Mouse (Mus musculus): Measurements from ENCODE around the gene Pafah1b2.
A peak's percentile ranks its signal among the peaks of the same experiment; 100 is the strongest.

The Pafah1b2 gene

DNA sequence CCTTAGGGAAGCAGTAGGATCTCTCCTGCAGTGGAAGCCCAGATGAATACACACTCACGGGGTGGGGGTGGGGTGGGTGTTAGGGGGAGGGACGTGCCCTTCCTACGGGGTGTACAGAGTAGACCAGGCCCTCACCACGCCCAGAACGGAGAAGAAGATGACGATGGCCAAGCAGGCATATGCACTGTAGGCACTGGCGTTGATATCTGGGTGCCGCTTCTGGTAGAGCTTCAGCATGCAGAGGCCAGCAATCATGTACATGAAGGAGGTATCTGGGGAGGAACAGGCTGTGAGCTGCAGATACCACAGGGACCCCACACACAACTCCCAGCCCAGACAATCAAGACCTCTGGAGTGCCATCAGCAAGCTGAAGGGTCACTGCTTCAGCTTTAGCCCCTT, 69.6 kb downstream of the Pafah1b2 start:
- no peak for DNase-seq (ENCODE audit: low spot score in 2 of 2)

- no peak for DNase-seq (ENCODE audit: low spot score in 2 of 2)
Measured at GRCm38 (mm10) chr9:45942464-45942863, 70.0 kb downstream of the Pafah1b2 start.

GRCm38 (mm10) chr9:45941329-45941888, 71.1 kb downstream of the Pafah1b2 start:
- DNase-seq (ENCODE audit: low spot score in 2 of 2) = no peak

- DNase-seq (ENCODE audit: low spot score in 2 of 2) = no peak
Measured at GRCm38 (mm10) chr9:45939794-45940193, 72.7 kb downstream of the Pafah1b2 start.

DNA sequence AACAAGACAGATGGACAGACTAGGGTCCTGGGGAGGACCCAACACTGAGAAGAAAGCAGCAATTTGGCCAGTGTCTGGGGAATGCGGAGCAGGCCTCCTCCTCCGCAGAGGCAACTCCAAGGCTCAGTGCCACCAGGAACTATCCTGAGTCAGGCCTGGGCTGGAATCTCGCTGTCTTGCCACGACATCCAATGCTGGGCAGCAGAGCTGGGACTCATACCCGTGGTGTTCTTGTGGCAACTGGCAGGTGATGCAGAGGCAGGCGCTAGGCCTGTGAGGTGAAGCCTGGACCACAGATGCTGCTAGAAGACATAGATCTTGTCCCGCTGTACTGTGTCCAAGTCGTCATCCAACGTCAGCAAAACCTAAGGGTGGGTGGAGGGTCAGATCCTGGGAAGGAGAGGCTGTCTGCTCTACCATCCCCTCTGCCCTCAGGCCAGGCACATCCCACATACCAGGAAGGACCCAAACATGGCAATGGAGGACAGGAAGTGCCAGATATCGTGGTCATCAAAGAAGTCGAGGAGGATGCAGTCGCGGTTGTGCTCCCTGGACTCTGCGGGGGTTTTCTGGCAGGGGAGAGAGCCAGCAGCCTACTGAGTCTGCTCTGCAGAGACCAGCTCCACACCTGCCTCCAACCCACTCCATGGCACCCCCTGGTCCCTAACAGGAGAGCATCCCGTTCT, 73.4 kb downstream of the Pafah1b2 start:
- DNase-seq (ENCODE audit: low spot score in 2 of 2) = no peak

DNA sequence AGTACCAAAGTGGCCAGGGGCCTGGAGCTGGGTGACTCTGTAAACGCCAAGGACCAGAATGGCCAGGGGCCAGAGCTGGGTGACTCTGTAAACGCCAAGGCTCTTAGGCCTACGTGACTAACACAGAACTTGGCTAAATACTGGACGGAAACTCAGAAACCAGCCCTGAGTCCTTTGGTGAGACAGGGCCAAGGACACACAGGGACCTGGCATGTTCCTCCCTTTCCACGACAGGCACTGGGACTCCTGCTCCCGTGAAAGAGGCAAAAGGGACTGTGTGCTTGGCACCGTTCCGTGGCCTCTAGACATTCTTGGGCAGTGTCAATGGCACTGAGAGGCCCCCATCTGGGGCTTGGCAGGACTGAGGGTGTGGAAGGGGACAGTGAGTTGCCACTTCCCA, 74.4 kb downstream of the Pafah1b2 start:
- no peak for DNase-seq (ENCODE audit: low spot score in 2 of 2)

GRCm38 (mm10) chr9:45936883-45937282, 75.6 kb downstream of the Pafah1b2 start:
- DNase-seq (ENCODE audit: low spot score in 2 of 2) = peak; percentile 62 to 74

DNA sequence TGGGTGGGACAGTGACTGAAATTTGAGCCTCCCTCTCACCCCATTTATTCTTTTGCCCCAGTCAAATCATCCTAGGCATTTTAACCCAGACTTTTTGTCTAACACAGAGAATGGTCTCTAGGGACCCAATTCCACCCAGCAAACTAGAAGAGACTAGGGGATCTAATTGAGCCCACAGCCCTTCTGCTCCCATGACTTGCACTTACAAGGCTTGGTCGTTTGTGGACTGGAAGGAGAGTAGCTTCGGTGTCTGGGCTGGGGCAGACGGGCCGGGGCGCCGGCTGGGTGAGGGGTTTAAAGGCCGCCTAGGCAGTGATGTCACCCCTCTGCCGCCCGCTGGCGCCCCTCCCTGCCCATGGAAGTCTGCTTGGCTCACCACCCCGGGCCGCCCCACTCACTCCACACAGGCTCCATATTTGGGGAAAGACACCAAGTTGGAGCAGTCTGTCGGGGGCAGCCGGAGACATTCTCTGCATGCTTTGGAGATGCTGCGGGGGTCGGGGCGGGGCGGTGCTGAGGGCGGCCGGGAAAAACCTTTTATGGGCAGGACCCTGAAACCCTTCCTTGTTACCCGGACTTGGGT, 76.8 kb downstream of the Pafah1b2 start, which contains the start of gene Tagln:
Tagln (minus strand) TSS at position 431 of the 583 bp plus-strand sequence.
- peak; percentile 73 to 75 for DNase-seq (ENCODE audit: low spot score in 2 of 2)

- peak in 1 of 2 experiments; percentile 16 for DNase-seq (ENCODE audit: low spot score in 2 of 2)
Measured at GRCm38 (mm10) chr9:45932571-45933415, 79.7 kb downstream of the Pafah1b2 start.

DNA sequence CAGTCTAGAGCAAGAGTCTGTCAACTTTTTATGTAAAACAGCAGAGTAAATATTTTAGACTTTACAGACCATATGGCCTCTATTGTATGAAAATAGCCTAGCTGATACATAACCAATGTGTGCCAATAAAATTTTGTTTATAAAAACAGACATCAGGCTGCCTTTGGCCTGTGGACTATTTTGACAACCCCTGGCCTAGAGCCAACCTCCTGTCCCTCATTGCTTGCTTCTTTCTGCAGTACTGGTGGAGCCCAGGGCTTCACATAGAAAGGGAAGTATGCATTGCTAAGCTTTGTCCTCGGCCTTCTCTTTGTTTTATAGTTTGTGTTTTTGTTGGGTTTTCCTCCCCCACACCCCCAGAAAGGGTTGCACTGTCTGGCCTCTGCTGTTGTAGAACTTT, 80.5 kb downstream of the Pafah1b2 start:
- peak in 1 of 2 experiments; percentile 16 for DNase-seq (ENCODE audit: low spot score in 2 of 2)

DNA sequence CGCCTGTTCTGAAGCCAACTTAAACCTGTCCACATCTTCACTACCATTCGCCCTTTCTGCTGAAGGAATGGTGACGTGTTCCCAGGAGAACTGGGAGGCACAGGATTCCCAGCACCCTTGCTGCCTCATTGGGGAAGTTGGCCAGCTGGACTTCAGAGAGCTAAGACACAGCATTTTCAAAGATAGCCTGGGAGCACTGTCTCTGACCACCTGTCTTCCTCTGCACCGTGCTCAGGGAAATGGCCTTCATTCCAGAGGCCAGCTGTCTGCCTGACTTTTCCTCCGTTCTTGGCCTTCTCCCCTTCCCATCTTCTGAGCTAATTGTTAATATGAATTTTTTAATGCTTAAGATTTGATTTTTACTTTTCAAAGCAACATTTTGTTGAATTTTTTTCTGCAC, 83.2 kb downstream of the Pafah1b2 start:
- DNase-seq (ENCODE audit: low spot score in 2 of 2) = peak in 1 of 2 experiments; percentile 16

DNA sequence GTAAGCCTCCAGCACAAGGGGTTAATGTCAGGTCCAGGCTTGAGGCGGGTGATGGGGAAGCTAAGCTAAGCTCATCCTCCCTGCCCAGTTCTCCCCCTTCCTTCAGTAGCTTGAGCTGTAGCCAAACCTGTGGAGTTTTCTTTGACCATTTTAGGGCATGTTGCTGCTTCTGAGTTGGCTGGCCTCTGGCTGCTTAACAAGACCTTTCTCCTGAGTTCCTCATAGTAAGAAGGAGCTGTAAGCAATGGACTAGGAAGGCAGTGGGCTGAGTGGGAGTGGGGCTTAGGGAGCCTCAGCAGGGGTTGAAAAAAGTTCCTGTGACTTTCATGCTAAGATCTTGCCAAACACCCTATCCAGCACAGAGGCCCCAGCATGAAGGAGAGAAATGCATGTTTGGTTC, 92.6 kb downstream of the Pafah1b2 start:
- no peak for DNase-seq (ENCODE audit: low spot score in 2 of 2)

GRCm38 (mm10) chr9:45917041-45917934, 95.2 kb downstream of the Pafah1b2 start:
- DNase-seq (ENCODE audit: low spot score in 2 of 2) = peak; percentile 69 to 72

GRCm38 (mm10) chr9:45915659-45916058, 96.8 kb downstream of the Pafah1b2 start:
- no peak for DNase-seq (ENCODE audit: low spot score in 2 of 2)
